Mouse (Mus musculus) thymus, postnatal 25 days (tissue): ENCODE measurements at regions not wholly inside any gene's neighbourhood (a gene's known extent, or its start where the extent isn't known, plus 50 kb on each side); places are given as distances from the start of the nearest gene placed in this dataset.

ENCODE experiments used
- DNase-seq: peaks from one replicate; pipeline ENCODE4 v3.0.0; 2022

- DNase-seq, result no peak
These were observed 293.6 kb downstream of the 3100002H09Rik start for GRCm38 (mm10) chr4:124317042-124317441.

DNA sequence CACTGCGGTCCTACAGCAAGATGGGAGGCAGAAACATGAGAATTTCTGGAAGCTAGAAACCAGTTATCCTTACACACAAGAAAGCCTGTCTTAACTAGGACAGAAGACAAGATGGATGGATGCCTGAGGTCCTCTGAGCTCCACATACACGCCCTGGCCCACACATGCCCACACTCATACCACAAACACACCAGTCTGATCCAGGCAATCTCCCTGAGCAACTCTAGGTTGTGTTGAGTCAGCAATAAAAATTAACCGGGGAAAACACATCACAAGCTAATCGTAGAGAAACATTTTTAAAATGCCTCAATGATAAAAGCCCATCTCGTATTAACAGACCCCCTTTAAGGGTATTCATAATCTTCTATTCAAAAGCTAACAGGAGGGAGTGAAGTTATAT, 298.9 kb downstream of the 3100002H09Rik start:
- no peak for DNase-seq

DNA sequence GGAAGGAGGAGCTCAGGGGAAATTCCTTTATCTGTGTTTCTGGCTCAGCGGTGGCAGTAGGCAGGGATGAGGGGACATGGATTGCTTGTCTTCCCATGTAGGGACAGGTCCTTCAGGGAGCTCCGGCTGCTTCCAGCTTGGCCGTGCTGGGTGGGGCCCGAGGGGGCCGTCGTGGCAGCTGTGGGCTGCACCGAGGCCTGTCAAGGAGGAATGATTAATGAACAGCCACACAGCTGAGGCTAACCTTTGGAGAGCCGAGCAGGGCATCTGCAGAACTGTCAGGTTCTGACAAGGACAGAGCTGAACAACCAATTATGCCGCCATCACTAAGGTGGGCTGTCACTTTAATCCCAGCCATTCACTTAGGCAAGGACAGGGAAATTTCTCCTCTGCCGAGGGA, 300.0 kb downstream of the 3100002H09Rik start:
- DNase-seq, result no peak

DNA sequence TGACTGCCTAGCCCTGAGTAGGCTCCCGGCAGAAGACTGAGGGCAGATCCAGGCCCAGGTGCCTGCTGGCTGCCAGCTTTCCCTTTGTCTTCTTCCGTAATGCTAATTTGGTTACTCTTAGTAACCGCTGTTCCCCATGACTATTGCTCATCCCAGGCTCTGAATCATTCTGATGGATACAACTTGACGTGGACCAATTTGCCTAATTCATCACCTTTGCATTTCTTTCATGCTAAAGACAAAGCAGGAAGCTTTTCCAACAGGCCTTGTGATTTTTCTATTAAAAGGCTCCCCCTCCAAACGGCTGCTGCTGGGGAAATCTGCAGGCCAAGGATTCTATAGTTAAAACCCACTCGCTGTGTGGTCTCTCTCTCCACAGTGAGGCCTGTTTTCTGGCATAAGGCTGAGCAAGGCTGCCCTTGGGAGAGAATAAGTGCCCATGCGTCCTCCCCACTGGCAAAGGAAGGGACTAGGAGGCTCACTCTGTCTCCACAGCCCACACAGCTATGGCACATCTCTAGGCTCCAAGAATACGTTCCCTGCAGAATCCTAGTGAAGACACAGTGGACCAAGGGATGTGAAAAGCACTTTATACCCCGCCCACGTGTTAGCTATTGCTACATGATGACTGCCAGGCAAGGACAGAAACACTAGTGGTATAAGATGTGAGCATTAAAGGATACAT, 304.6 kb downstream of the 3100002H09Rik start:
- DNase-seq, result no peak

GRCm38 (mm10) chr4:124302950-124303349, 307.7 kb downstream of the 3100002H09Rik start:
- no peak for DNase-seq

DNA sequence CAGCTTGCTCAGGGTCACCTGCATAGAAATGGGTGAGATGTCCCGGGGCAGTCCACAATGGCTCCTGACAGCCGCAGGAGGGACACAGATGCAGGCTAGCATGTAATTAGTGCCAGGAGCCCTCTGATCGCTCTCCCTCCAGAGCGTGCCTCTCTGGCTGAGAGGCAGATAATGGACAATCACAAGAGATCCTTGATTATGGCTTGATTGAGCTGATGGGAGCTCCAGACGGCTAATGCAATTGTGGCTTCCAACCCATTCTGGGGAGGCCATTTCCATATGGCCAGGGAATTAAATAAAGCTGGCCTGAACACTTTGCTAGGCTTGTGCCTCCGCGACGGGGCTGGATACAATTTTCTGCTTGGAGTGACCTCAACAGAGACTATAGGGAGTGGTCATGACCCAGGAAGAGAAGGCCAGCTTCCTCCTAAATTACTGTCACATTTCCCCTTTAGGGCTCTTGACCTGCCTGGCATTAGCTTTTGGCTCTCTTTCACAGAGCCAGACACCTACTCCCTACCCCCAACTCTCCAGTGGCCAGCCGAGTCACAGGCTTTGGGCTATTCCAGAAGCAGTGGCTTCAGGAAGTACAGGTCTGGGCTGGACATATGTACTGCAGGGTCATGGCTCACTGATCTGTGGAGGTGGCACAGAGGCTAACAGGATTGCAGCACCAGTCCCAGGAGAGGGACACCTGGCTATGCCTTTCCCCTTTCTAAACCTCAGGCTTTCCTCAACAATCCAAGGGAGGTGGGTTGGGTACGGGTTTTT, 311.8 kb downstream of the 3100002H09Rik start:
- DNase-seq, result no peak

GRCm38 (mm10) chr4:124292254-124292653, 318.3 kb downstream of the 3100002H09Rik start:
- no peak for DNase-seq

DNA sequence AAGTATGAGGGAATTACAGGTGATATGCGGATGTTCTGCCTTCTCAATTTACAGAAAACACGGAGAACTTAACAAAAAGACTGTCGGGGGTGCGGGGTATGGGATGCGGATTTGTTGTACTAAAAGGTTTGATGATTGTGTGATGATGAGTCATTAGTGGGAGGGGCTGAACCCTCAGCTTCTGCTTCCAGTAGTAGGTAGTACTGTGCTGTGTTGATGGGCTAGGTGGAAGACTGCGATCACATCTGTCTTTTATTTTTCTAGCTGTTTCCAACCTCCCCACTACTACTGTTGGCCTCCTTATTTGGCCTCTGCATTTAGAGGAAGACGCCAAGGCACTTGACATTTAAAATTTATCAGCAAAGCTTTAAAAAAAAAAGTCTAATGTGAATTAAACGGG, 318.8 kb downstream of the 3100002H09Rik start:
- no peak for DNase-seq

GRCm38 (mm10) chr4:124287471-124287870, 323.1 kb downstream of the 3100002H09Rik start:
- DNase-seq, result no peak

DNA sequence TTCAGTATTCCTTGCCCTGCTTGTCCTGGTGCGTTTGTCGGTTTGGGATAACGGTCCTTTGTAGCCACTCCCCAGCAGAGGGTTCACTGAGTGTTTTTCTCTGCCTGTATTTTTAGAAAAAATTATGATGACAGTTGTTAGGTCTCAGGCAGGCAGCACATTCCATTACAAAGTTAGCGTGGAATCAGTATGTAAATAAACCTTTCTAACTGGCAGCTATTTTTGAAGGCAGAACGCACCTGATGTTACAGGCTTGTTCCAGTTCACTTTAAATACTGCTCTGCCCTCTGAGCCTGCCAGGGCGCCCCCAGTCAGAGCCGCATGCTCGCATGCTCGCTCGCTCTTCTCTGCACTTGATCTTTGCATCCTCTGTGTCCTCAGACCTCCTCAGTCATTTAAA, 331.9 kb downstream of the 3100002H09Rik start:
- DNase-seq, result no peak

DNA sequence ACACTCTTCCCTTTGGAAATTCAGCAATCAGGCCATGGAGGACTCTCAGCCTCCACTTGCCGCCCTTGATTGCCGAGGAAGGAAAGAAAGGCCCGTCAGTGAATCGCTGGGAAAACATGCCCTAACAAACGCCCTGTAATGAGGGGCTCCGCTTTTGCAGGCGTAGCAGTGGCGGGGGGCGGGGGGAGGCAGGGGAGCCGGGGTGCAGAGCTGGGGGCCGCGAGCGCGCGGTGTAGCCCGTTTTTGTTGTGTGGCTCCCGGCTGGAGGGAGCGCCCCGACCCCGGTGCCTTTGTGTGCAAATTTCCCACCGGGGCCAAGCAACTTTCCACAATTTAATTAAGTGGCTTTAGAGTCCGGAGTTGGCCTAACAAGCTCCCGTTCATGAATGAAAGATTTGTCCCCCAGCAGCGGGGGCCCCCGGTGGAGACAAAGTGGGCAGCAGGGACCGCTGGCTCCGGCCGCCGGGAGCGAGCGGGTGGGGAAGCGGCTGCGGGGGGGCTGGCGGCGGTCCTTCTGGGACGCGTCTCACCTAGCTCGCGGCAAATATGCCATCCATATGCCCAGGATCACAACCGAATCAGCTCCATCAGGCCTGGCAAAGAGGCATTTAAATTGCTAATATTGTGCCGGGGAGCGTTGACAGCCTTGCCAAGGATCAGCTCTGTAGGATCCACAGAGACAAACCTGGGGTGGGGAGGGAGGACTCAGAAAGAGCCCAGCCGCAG, 333.0 kb downstream of the 3100002H09Rik start:
- no peak for DNase-seq

GRCm38 (mm10) chr4:124276741-124277455, 333.7 kb downstream of the 3100002H09Rik start:
- no peak for DNase-seq

- no peak for DNase-seq
These were observed 338.6 kb downstream of the 3100002H09Rik start for GRCm38 (mm10) chr4:124272002-124272401.

DNA sequence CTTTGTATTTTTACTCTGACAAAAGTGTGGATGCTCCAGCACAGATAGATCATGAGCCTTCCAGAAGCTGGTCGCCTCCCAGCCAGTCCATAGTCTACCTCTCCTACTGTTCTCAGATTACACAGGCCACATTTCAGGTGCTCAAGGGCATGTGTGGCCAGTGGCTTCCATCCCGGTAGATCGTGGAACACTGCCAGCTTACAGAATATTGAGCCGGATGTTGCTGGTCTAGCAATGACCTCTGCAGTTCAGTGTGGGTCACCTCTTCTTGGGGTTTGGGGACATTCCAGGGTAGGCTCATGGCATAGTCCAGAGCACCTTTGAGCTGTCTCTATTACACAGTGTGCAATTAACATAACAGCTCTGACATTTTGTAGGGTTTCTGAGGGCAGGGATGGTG, 342.2 kb downstream of the 3100002H09Rik start:
- DNase-seq, result no peak

GRCm38 (mm10) chr4:124266573-124266972, 344.0 kb downstream of the 3100002H09Rik start:
- no peak for DNase-seq

DNA sequence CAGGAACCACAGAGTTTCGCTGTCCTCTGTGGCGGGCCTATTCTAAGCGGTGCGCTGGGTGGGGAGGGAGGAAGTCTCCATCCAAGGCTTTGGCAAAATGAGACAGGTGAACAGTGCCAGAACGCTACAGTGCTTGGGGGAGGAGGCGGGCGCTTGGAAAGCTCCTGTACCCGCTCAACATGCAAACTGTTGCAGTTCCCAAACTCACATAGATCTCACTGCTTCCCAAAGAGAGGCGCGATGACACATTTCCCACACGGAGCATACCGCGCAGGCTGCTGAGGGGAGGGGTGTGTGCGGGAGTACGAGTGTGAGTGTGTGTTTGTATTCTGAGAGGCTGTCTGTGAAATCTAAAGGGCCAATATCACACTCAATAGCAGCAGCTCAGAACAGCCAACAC, 345.1 kb downstream of the 3100002H09Rik start:
- DNase-seq, result no peak

DNA sequence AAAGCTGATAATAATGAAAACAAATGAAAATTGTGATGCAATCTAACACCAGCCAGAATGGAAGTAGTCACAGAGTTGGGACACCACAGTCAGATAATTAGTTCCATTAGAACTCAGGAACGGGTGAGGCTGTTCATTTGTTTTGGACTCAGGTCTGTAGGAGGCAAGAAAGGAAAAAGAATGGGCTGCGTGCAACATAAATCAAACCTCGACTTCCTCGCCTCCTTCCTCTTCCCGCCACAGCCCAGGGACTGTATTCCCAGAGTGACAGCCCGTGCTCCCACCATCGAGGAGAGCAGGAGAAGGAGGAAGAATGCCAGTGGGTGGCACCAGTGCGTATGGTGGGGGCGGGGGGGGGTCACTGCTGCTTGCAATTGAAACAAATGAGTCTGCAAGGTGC, 339.2 kb upstream of the 4930535I16Rik start:
- no peak for DNase-seq

GRCm38 (mm10) chr4:124256515-124256914, 338.7 kb upstream of the 4930535I16Rik start:
- no peak for DNase-seq

- no peak for DNase-seq
These were observed 337.3 kb upstream of the 4930535I16Rik start for GRCm38 (mm10) chr4:124255183-124255543.

DNA sequence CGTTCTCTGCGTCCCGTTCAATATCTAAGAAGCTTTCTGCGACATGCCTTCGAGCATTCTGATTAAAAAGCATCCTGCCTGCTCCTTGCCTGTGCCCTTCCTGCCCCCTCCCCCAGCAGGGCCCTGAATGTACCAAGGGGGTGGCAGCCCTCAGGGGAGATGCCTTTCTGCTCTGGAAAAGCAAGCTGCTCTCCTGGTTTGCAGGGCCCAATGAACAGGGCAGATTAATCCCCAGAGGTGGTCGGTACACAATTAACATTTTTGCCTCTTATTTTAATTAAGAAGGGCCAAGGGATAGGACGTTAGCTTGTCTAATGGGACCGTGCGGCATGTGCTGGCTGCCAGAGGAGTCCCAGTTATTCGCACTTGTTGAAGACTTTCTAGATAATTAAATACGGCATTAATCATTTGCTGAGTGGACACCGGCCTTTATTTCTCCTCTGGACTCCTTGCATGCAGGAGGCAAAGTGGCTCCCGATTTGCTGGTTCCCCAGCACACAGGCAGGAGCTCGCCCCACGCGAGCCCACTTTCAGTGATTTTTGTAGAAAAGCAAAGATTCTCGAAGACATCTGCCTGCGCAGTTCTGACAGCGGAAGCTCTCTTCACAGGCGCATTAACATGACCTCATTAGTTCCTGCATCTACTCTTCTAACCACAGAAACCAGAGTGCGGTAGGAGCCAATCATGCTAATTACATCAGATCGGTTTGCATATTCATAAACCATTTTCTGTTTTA, 336.8 kb upstream of the 4930535I16Rik start:
- no peak for DNase-seq

- no peak for DNase-seq
These were observed 323.8 kb upstream of the 4930535I16Rik start for GRCm38 (mm10) chr4:124241600-124241999.

DNA sequence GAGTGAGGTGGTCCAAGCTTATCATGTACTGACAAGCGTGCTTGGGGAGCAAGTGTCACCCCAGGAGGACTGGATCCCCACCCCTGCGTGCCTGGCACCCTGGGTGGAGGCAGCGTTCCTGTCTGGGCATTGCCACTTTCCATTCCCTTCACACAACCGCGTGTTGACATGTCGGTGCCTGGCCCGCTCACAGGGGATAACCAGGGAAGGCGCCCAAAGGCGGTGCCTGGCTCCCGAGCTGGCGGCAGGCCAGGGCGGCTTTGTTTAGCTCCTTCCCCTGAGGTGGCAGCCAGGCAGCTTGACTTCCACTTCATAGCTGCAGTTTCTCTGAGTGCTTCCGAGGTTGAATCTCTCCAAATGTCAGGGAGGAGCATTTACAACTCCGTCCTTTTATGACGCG, 318.7 kb upstream of the 4930535I16Rik start:
- DNase-seq, result no peak
